In the genomic region with DNA sequence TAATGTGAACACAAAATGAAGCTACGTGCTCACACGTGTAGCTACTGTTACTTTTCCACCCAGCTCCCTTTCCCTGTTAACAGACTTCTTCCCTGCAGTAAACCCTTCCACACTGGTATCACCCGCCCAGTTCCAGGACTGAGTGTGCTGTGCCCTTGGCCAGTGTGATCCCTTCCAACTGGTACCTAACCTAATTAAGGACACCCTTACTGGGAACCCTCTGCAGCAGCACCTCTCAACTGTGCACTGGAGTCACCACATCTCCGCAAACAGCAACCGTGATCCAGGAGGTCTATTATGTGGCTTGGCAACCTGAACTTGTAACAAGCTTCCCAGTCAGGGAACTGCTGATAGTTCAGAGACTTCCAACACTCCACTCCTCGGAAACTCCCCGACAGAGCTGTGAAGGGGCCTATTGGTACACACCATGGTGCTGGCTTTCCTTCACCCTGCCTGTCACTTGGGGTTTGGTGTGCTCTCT, we compare ENCODE assay signal across 12 mouse cellular contexts.
A peak's percentile ranks its signal among the peaks of the same experiment; 100 is the strongest.
DNase-seq lines count a peak whose midpoint lies in the region; ATAC-seq lines count a peak whose summit lies in the region.
"Had no signal": no experiment of that assay in that cellular context is flagged by ENCODE, and none has a peak within 500 bp of the region (broad histone marks: within the 10 kb centered on the region; RNA-seq: fewer than 3 reads in every experiment).

No protein-coding gene starts in this region.

- no peaks in the 10 kb centered on the region for H3K27me3 ChIP-seq in forebrain, embryonic 13.5 days
- H3K27me3 ChIP-seq in forebrain, embryonic 12.5 days: no peaks in the 10 kb centered on the region
- H3K27me3 ChIP-seq in hindbrain, embryonic 16.5 days (replicated peaks; ENCODE audit: control insufficient read depth, insufficient read depth, low read length): no peaks in the 10 kb centered on the region
- H3K27me3 ChIP-seq in kidney, embryonic 16.5 days (ENCODE audit: insufficient read depth, low read length): no peaks in the 10 kb centered on the region
- H3K27me3 ChIP-seq: embryonic facial prominence, embryonic 15.5 days; liver, embryonic 15.5 days had no signal

- H3K4me3 ChIP-seq in forebrain, embryonic 13.5 days: no peak overlapping the region
- no peak overlapping the region for H3K4me3 ChIP-seq in forebrain, embryonic 12.5 days (replicated peaks)
- H3K4me3 ChIP-seq in hindbrain, embryonic 16.5 days (ENCODE audit: low read length): no peak overlapping the region
- no peak overlapping the region for H3K4me3 ChIP-seq in kidney, embryonic 16.5 days (ENCODE audit: low read length)
- H3K4me3 ChIP-seq: embryonic facial prominence, embryonic 15.5 days; liver, embryonic 15.5 days had no signal

- H3K27ac ChIP-seq in forebrain, embryonic 13.5 days: 0 out of 2 replicates have a peak overlapping the region, but pooled peaks have one; percentile 12
- no peak overlapping the region for H3K27ac ChIP-seq in forebrain, embryonic 12.5 days
- peak overlapping the region; percentile 55 for H3K27ac ChIP-seq in hindbrain, embryonic 16.5 days (ENCODE audit: low read depth, low read length)
- no peak overlapping the region for H3K27ac ChIP-seq in kidney, embryonic 16.5 days (ENCODE audit: low read length)
- H3K27ac ChIP-seq: embryonic facial prominence, embryonic 15.5 days; liver, embryonic 15.5 days had no signal

- H3K36me3 ChIP-seq in forebrain, embryonic 13.5 days (ENCODE audit: poor library complexity, severe bottlenecking): no peaks in the 10 kb centered on the region
- H3K36me3 ChIP-seq in forebrain, embryonic 12.5 days (replicated peaks): no peaks in the 10 kb centered on the region
- no peaks in the 10 kb centered on the region for H3K36me3 ChIP-seq in hindbrain, embryonic 16.5 days (ENCODE audit: control insufficient read depth, insufficient read depth, low read length)
- H3K36me3 ChIP-seq in kidney, embryonic 16.5 days (ENCODE audit: insufficient read depth, low read length): no peaks in the 10 kb centered on the region
- H3K36me3 ChIP-seq: embryonic facial prominence, embryonic 15.5 days; liver, embryonic 15.5 days had no signal

- no peak overlapping the region for H3K9ac ChIP-seq in forebrain, embryonic 13.5 days
- H3K9ac ChIP-seq in forebrain, embryonic 12.5 days: no peak overlapping the region
- H3K9ac ChIP-seq in hindbrain, embryonic 16.5 days (ENCODE audit: low read depth, low read length): no peak overlapping the region
- no peak overlapping the region for H3K9ac ChIP-seq in kidney, embryonic 16.5 days (replicated peaks; ENCODE audit: low read length)
- H3K9ac ChIP-seq: embryonic facial prominence, embryonic 15.5 days; liver, embryonic 15.5 days had no signal

- peaks cover 28% of the 10 kb centered on the region for H3K4me1 ChIP-seq in forebrain, embryonic 13.5 days
- peaks cover 14% of the 10 kb centered on the region for H3K4me1 ChIP-seq in forebrain, embryonic 12.5 days
- peaks cover 9% of the 10 kb centered on the region for H3K4me1 ChIP-seq in hindbrain, embryonic 16.5 days (ENCODE audit: control insufficient read depth, insufficient read depth, low read depth, low read length)
- H3K4me1 ChIP-seq in kidney, embryonic 16.5 days (ENCODE audit: insufficient read depth, low read length): no peaks in the 10 kb centered on the region
- H3K4me1 ChIP-seq: embryonic facial prominence, embryonic 15.5 days; liver, embryonic 15.5 days had no signal

- H3K9me3 ChIP-seq in forebrain, embryonic 13.5 days (replicated peaks): no peaks in the 10 kb centered on the region
- H3K9me3 ChIP-seq in forebrain, embryonic 12.5 days: no peaks in the 10 kb centered on the region
- no peaks in the 10 kb centered on the region for H3K9me3 ChIP-seq in hindbrain, embryonic 16.5 days (ENCODE audit: control insufficient read depth, low read length)
- no peaks in the 10 kb centered on the region for H3K9me3 ChIP-seq in kidney, embryonic 16.5 days (ENCODE audit: low read length)
- H3K9me3 ChIP-seq: embryonic facial prominence, embryonic 15.5 days; liver, embryonic 15.5 days had no signal

- 74% methylated on average over 7 of the region's 7 CpGs for WGBS in forebrain, embryonic 13.5 days
- 80% methylated on average over 7 of the region's 7 CpGs for whole genome bisulfite sequencing in forebrain, embryonic 12.5 days
- 50% methylated on average over 7 of the region's 7 CpGs for WGBS in hindbrain, embryonic 16.5 days
- 79% methylated on average over 7 of the region's 7 CpGs for WGBS in kidney, embryonic 16.5 days

- H3K4me2 ChIP-seq in forebrain, embryonic 13.5 days: no peak overlapping the region
- no peak overlapping the region for H3K4me2 ChIP-seq in forebrain, embryonic 12.5 days
- H3K4me2 ChIP-seq in hindbrain, embryonic 16.5 days (ENCODE audit: low read length): no peak overlapping the region
- H3K4me2 ChIP-seq in kidney, embryonic 16.5 days (replicated peaks; ENCODE audit: low read depth, low read length): no peak overlapping the region
- H3K4me2 ChIP-seq: embryonic facial prominence, embryonic 15.5 days; liver, embryonic 15.5 days had no signal

- DNase-seq in brain, adult 2 months (ENCODE audit: low read depth, low spot score): peak; percentile 89
- peak; percentile 40 to 75 for DNase-seq in cerebellum, postnatal 36 days
- DNase-seq in embryo, embryonic 10.5 days (ENCODE audit: low spot score): no peak
- DNase-seq in urinary bladder, postnatal 14 days (ENCODE audit: low spot score): no peak
- DNase-seq: kidney, postnatal 10 days had no signal

- no peak for ATAC-seq in forebrain, embryonic 13.5 days
- ATAC-seq in forebrain, embryonic 12.5 days (ENCODE audit: low FRiP score): no peak
- ATAC-seq in hindbrain, embryonic 16.5 days: peak; percentile 57
- ATAC-seq in kidney, embryonic 16.5 days (ENCODE audit: low FRiP score, low TSS enrichment): no peak
- ATAC-seq: activated CD4-positive, CD25-positive, alpha-beta regulatory T cell, adult 4 months had no signal

Comparison
In these comparisons a context has a peak if more than half of its experiments do, and no peak if none do; other contexts are left out.
1. H3K27ac ChIP-seq: peak in forebrain, embryonic 13.5 days (single experiment) and hindbrain, embryonic 16.5 days (single experiment); none in forebrain, embryonic 12.5 days (single experiment) and kidney, embryonic 16.5 days (single experiment).
2. DNase-seq: peak in brain, adult 2 months (single experiment) and cerebellum, postnatal 36 days (2 of 2); none in embryo, embryonic 10.5 days (single experiment) and urinary bladder, postnatal 14 days (single experiment).